Comparison of ENCODE assay signal across 8 mouse cellular contexts in the genomic region with DNA sequence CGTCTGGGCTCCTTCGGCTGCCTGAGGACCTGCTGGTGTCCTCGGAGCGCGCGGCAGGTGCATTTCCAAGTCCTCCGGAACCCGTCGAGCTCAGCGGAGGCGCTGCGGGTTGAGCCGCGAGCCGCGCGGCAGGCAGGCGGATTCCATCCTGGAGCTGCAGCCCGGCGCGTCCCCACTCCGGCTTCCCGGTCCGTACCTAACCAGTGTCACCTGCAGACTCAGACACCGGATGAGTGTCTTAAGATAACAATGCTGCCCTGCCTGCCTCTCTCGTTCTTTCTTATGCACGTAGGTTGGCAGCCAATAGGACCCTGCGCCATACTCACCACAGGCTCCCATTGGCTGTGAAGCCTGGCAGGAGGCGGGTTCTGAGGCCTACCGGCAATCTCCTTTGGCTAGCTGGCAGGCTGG. TPM values are rescaled to one million over a fixed set of nuclear protein-coding genes. Genes with fewer than 3 reads are reported as not detected.
DNase-seq lines count a peak whose midpoint lies in the region; ATAC-seq and TF ChIP-seq lines count a peak whose summit lies in the region.

A gene (minus strand): TSS at position 276 of the 411 bp plus-strand sequence.

- no peak within 1 kb of the TSS for H3K4me3 ChIP-seq in thymus, adult 2 months (ENCODE audit: control insufficient read depth, insufficient read depth, low read length)
- H3K4me3 ChIP-seq in embryonic facial prominence, embryonic 15.5 days (replicated peaks), result peak within 1 kb of the TSS; percentile 57
- peak within 1 kb of the TSS; percentile 69 for H3K4me3 ChIP-seq in heart, embryonic 10.5 days
- H3K4me3 ChIP-seq in midbrain, embryonic 11.5 days (ENCODE audit: low read depth, low read length), result peak within 1 kb of the TSS; percentile 64
- peak within 1 kb of the TSS; percentile 33 for H3K4me3 ChIP-seq in stomach, embryonic 14.5 days (ENCODE audit: low read depth, low read length)

- no peaks in the 10 kb centered on the region for H3K9me3 ChIP-seq in embryonic facial prominence, embryonic 15.5 days (replicated peaks)
- H3K9me3 ChIP-seq in heart, embryonic 10.5 days, result no peaks in the 10 kb centered on the region
- no peaks in the 10 kb centered on the region for H3K9me3 ChIP-seq in midbrain, embryonic 11.5 days (ENCODE audit: control insufficient read depth, low read length)
- no peaks in the 10 kb centered on the region for H3K9me3 ChIP-seq in stomach, embryonic 14.5 days (ENCODE audit: control insufficient read depth, low read depth, low read length)

- ATAC-seq in embryonic facial prominence, embryonic 15.5 days (ENCODE audit: insufficient number of reproducible peaks, low FRiP score, low TSS enrichment, low read depth), result peak; percentile 94
- ATAC-seq in midbrain, embryonic 11.5 days (ENCODE audit: low FRiP score), result peak; percentile 99
- ATAC-seq in stomach, embryonic 14.5 days (ENCODE audit: insufficient number of reproducible peaks, insufficient read depth, low FRiP score, low read depth), result peak; percentile 91

- no peak within 1 kb of the TSS for H3K27ac ChIP-seq in thymus, adult 2 months (ENCODE audit: control insufficient read depth, insufficient read depth, low read length)
- H3K27ac ChIP-seq in embryonic facial prominence, embryonic 15.5 days (replicated peaks), result no peak within 1 kb of the TSS
- H3K27ac ChIP-seq in heart, embryonic 10.5 days, result no peak within 1 kb of the TSS
- H3K27ac ChIP-seq in midbrain, embryonic 11.5 days (ENCODE audit: low read depth, low read length), result no peak within 1 kb of the TSS
- no peak within 1 kb of the TSS for H3K27ac ChIP-seq in stomach, embryonic 14.5 days (ENCODE audit: low read length)

- H3K27me3 ChIP-seq in thymus, adult 2 months (ENCODE audit: control insufficient read depth, insufficient read depth, low read length), result no peaks in the 10 kb centered on the region
- peaks cover 55% of the 10 kb centered on the region for H3K27me3 ChIP-seq in embryonic facial prominence, embryonic 15.5 days
- peaks cover 56% of the 10 kb centered on the region for H3K27me3 ChIP-seq in heart, embryonic 10.5 days (ENCODE audit: insufficient read depth, poor library complexity, severe bottlenecking)
- peaks cover 9% of the 10 kb centered on the region for H3K27me3 ChIP-seq in midbrain, embryonic 11.5 days (ENCODE audit: control insufficient read depth, insufficient read depth, low read length)
- H3K27me3 ChIP-seq in stomach, embryonic 14.5 days (ENCODE audit: control insufficient read depth, insufficient read depth, low read length), result peaks cover 9% of the 10 kb centered on the region; the same call in 1 of the 2 replicates

- H3K4me2 ChIP-seq in embryonic facial prominence, embryonic 15.5 days (replicated peaks), result peak within 1 kb of the TSS; percentile 85
- H3K4me2 ChIP-seq in midbrain, embryonic 11.5 days, result peak within 1 kb of the TSS; percentile 97
- H3K4me2 ChIP-seq in stomach, embryonic 14.5 days (replicated peaks; ENCODE audit: low read depth, low read length), result peak within 1 kb of the TSS; percentile 51

- intact Hi-C loops in left cerebral cortex, postnatal 4 days (cut with DNase I), result loop anchor here (10.0 kb wide), 1 partner anchor 299 kb away; no protein-coding TSS in a partner anchor

- TF ChIP-seq CTCF in thymus, adult 2 months (IDR thresholded peaks at IDR 0.05; ENCODE audit: borderline replicate concordance, control insufficient read depth, extremely low read depth, insufficient read depth, low read length, poor library complexity), result no peak

- no peaks in the 10 kb centered on the region for H3K36me3 ChIP-seq in thymus, adult 2 months (ENCODE audit: control insufficient read depth, insufficient read depth, low read length)
- H3K36me3 ChIP-seq in embryonic facial prominence, embryonic 15.5 days, result no peaks in the 10 kb centered on the region
- no peaks in the 10 kb centered on the region for H3K36me3 ChIP-seq in heart, embryonic 10.5 days
- H3K36me3 ChIP-seq in midbrain, embryonic 11.5 days (ENCODE audit: control insufficient read depth, insufficient read depth, low read length), result no peaks in the 10 kb centered on the region
- H3K36me3 ChIP-seq in stomach, embryonic 14.5 days (ENCODE audit: control insufficient read depth, insufficient read depth, low read length), result no peaks in the 10 kb centered on the region

- peak; percentile 4 for DNase-seq in thymus, adult 2 months
- DNase-seq in thymus, postnatal 25 days, result no peak
- peak; percentile 85 for DNase-seq in heart, embryonic 10.5 days (ENCODE audit: low spot score)
- peak; percentile 61 to 74 for DNase-seq in kidney, adult 8-10 months
- DNase-seq in left cerebral cortex, postnatal 4 days, result peak; percentile 93
- DNase-seq in midbrain, embryonic 11.5 days (ENCODE audit: low spot score, missing footprints), result peak; percentile 98

- no peak for TF ChIP-seq POLR2A in thymus, adult 2 months (IDR thresholded peaks at IDR 0.05; ENCODE audit: control insufficient read depth, extremely low read depth, insufficient read depth, low read length, poor library complexity)

- no peak within 1 kb of the TSS for H3K9ac ChIP-seq in embryonic facial prominence, embryonic 15.5 days
- H3K9ac ChIP-seq in midbrain, embryonic 11.5 days (ENCODE audit: low read length), result peak within 1 kb of the TSS; percentile 62
- no peak within 1 kb of the TSS for H3K9ac ChIP-seq in stomach, embryonic 14.5 days (replicated peaks; ENCODE audit: low read depth, low read length)

- WGBS in thymus, adult 2 months, result 4% methylated on average over 30 of the region's 30 CpGs
- WGBS in embryonic facial prominence, embryonic 15.5 days, result under 1% methylated on average over 30 of the region's 30 CpGs
- 1% methylated on average over 30 of the region's 30 CpGs for WGBS in heart, embryonic 10.5 days
- WGBS in midbrain, embryonic 11.5 days, result under 1% methylated on average over 30 of the region's 30 CpGs
- WGBS in stomach, embryonic 14.5 days, result under 1% methylated on average over 30 of the region's 30 CpGs

- H3K4me1 ChIP-seq in thymus, adult 2 months (replicated peaks; ENCODE audit: control insufficient read depth, insufficient read depth, low read length), result no peaks in the 10 kb centered on the region
- peaks cover 18% of the 10 kb centered on the region for H3K4me1 ChIP-seq in embryonic facial prominence, embryonic 15.5 days
- H3K4me1 ChIP-seq in heart, embryonic 10.5 days, result no peaks in the 10 kb centered on the region
- H3K4me1 ChIP-seq in midbrain, embryonic 11.5 days (ENCODE audit: control insufficient read depth, insufficient read depth, low read length), result peaks cover 5% of the 10 kb centered on the region
- H3K4me1 ChIP-seq in stomach, embryonic 14.5 days (ENCODE audit: control insufficient read depth, insufficient read depth, low read length), result no peaks in the 10 kb centered on the region

RNA-seq across cellular contexts. Expression of the gene that starts here (rescaled TPM):
- polyA plus RNA-seq in thymus, adult 2 months (2012; rRNA removed), result 0.65 and 0.81 TPM in 2 replicates
- polyA plus RNA-seq in embryonic facial prominence, embryonic 15.5 days (2015; fragmentation: Nextera tagmentation; extraction: Ambion mirVana), result 1.5 and 1.9 TPM in 2 replicates
- polyA plus RNA-seq in heart, embryonic 10.5 days (2016; fragmentation: Nextera tagmentation; extraction: Ambion mirVana), result 0.39 and 0.44 TPM in 2 replicates
- total RNA-seq in left cerebral cortex, postnatal 4 days (2021), result 10 to 100 TPM; 50.7 to 59.4 TPM
- polyA plus RNA-seq in midbrain, embryonic 11.5 days (2014; fragmentation: Nextera tagmentation; extraction: Ambion mirVana), result 3.8 and 4.3 TPM in 2 replicates
- 1.4 and 1.5 TPM in 2 replicates for polyA plus RNA-seq in stomach, embryonic 14.5 days (2014; fragmentation: Nextera tagmentation; extraction: Ambion mirVana)

Comparison
In these comparisons a context has a peak if more than half of its experiments do, and no peak if none do; other contexts are left out.
1. Peak in DNase-seq in thymus, adult 2 months; RNA of the gene not detected or under 1 TPM.
2. Peak in DNase-seq and H3K4me3 ChIP-seq in heart, embryonic 10.5 days; RNA of the gene not detected or under 1 TPM.